In genomic region chr9:10797158-10797557, GRCm38 (mm10) we compare ENCODE assay signal across 24 mouse cellular contexts.
"Had no signal": no experiment of that assay in that cellular context is flagged by ENCODE, and none has a peak within 500 bp of the region (broad histone marks: within the 10 kb centered on the region; RNA-seq: fewer than 3 reads in every experiment).

No protein-coding gene starts in this region.

- H3K27me3 ChIP-seq: heart, embryonic 12.5 days; hindbrain, embryonic 13.5 days; intestine, embryonic 15.5 days; limb, embryonic 13.5 days; limb, embryonic 15.5 days; liver, embryonic 12.5 days had no signal

- H3K36me3 ChIP-seq: heart, embryonic 10.5 days; heart, embryonic 12.5 days; hindbrain, embryonic 13.5 days; intestine, embryonic 15.5 days; limb, embryonic 13.5 days; limb, embryonic 15.5 days; liver, embryonic 12.5 days had no signal

- H3K4me1 ChIP-seq: heart, embryonic 10.5 days; heart, embryonic 12.5 days; hindbrain, embryonic 13.5 days; intestine, embryonic 15.5 days; limb, embryonic 13.5 days; limb, embryonic 15.5 days; liver, embryonic 12.5 days had no signal

- H3K4me2 ChIP-seq: heart, embryonic 12.5 days; hindbrain, embryonic 13.5 days; intestine, embryonic 15.5 days; limb, embryonic 13.5 days; limb, embryonic 15.5 days; liver, embryonic 12.5 days had no signal

- H3K27ac ChIP-seq: gastrocnemius, adult 2 months; heart, embryonic 10.5 days; hindbrain, embryonic 13.5 days; intestine, embryonic 15.5 days; layer of hippocampus, adult 2 months; left cerebral cortex, adult 2 months; limb, embryonic 13.5 days; limb, embryonic 15.5 days; liver, embryonic 12.5 days; liver, embryonic 14.5 days had no signal

- H3K9me3 ChIP-seq: heart, embryonic 10.5 days; heart, embryonic 12.5 days; hindbrain, embryonic 13.5 days; intestine, embryonic 15.5 days; limb, embryonic 13.5 days; limb, embryonic 15.5 days; liver, embryonic 12.5 days had no signal

- H3K4me3 ChIP-seq: gastrocnemius, adult 2 months; heart, embryonic 10.5 days; heart, embryonic 12.5 days; hindbrain, embryonic 13.5 days; intestine, embryonic 15.5 days; layer of hippocampus, adult 2 months; left cerebral cortex, adult 2 months; limb, embryonic 13.5 days; limb, embryonic 15.5 days; liver, embryonic 12.5 days had no signal

- DNase-seq: gastrocnemius, adult 2 months; gastrocnemius, postnatal 10 days; gastrocnemius, postnatal 25 days; heart, adult 18-20 months; heart, postnatal 10 days; heart, postnatal 4 days; kidney, adult 18-20 months; kidney, adult 8-10 months; kidney, postnatal 10 days; kidney, postnatal 25 days; kidney, postnatal 4 days; left cerebral cortex, postnatal 4 days had no signal

- ATAC-seq: inflammation-experienced regulatory T-cells, adult 6 months; intestine, embryonic 15.5 days; intestine, postnatal 0 days; liver, embryonic 12.5 days had no signal

- H3K9ac ChIP-seq: heart, embryonic 12.5 days; hindbrain, embryonic 13.5 days; intestine, embryonic 15.5 days; limb, embryonic 13.5 days; limb, embryonic 15.5 days; liver, embryonic 12.5 days; liver, embryonic 14.5 days had no signal
